Mouse (Mus musculus) ES-Bruce4 (cell line): ENCODE data around the gene Dera.

ENCODE experiments used
- CTCF ChIP-seq: IDR thresholded peaks from one replicate; pipeline ENCODE4 v1.8.1; 2011; ENCODE audit warnings: low read depth, low read length
- EP300 ChIP-seq: IDR thresholded peaks from 2 replicates; pipeline ENCODE4 v1.6.1; 2011; ENCODE audit warnings: low read depth, low read length; ENCODE audit not compliant: insufficient read depth
- POLR2A ChIP-seq: IDR thresholded peaks from one replicate; pipeline ENCODE4 v1.8.1; 2011; ENCODE audit warnings: low read length; ENCODE audit not compliant: insufficient read depth

GRCm38 (mm10) chr6:137897671-137898070 lies 143.3 kb downstream of the Dera start:
- TF ChIP-seq POLR2A: no peak
- TF ChIP-seq EP300: no peak
- TF ChIP-seq CTCF: no peak
